14 mouse cellular contexts compared by ENCODE assay signal in genomic region chr11:92134891-92135590, GRCm38 (mm10).
DNase-seq lines count a peak whose midpoint lies in the region; ATAC-seq and TF ChIP-seq lines count a peak whose summit lies in the region.
"Had no signal": no experiment of that assay in that cellular context is flagged by ENCODE, and none has a peak within 500 bp of the region (broad histone marks: within the 10 kb centered on the region; RNA-seq: fewer than 3 reads in every experiment).

No protein-coding gene starts in this region.

- no peaks in the 10 kb centered on the region for H3K27me3 ChIP-seq in forebrain, embryonic 10.5 days (ENCODE audit: poor library complexity, severe bottlenecking)
- no peaks in the 10 kb centered on the region for H3K27me3 ChIP-seq in forebrain, postnatal 0 days (ENCODE audit: insufficient read depth, low read length)
- no peaks in the 10 kb centered on the region for H3K27me3 ChIP-seq in forebrain, embryonic 15.5 days
- H3K27me3 ChIP-seq in hindbrain, postnatal 0 days (ENCODE audit: insufficient read depth, low read length), result no peaks in the 10 kb centered on the region
- H3K27me3 ChIP-seq: liver, embryonic 13.5 days; megakaryocyte, embryonic 14.5 days; Patski had no signal

- no peak overlapping the region for H3K4me3 ChIP-seq in forebrain, embryonic 10.5 days
- no peak overlapping the region for H3K4me3 ChIP-seq in forebrain, postnatal 0 days (ENCODE audit: low read depth, low read length)
- no peak overlapping the region for H3K4me3 ChIP-seq in forebrain, embryonic 15.5 days
- no peak overlapping the region for H3K4me3 ChIP-seq in hindbrain, postnatal 0 days (ENCODE audit: low read length)
- H3K4me3 ChIP-seq: heart, adult 2 months; liver, embryonic 13.5 days; megakaryocyte, embryonic 14.5 days had no signal

- H3K9ac ChIP-seq in forebrain, postnatal 0 days, result no peak overlapping the region
- H3K9ac ChIP-seq in forebrain, embryonic 15.5 days (replicated peaks), result no peak overlapping the region
- no peak overlapping the region for H3K9ac ChIP-seq in hindbrain, postnatal 0 days (replicated peaks; ENCODE audit: low read length)
- H3K9ac ChIP-seq: liver, embryonic 13.5 days had no signal

- 56% methylated on average over 3 of the region's 3 CpGs for WGBS in forebrain, embryonic 10.5 days
- 23% methylated on average over 3 of the region's 3 CpGs for WGBS in forebrain, postnatal 0 days
- WGBS in forebrain, embryonic 15.5 days, result 14% methylated on average over 3 of the region's 3 CpGs
- 6% methylated on average over 3 of the region's 3 CpGs for WGBS in hindbrain, postnatal 0 days

- no peak for TF ChIP-seq CTCF in forebrain, postnatal 0 days (IDR thresholded peaks at IDR 0.05; ENCODE audit: low read depth)
- no peak for TF ChIP-seq CTCF in hindbrain, postnatal 0 days (IDR thresholded peaks at IDR 0.05; ENCODE audit: low read depth)

- H3K27ac ChIP-seq in forebrain, embryonic 10.5 days, result 0 out of 2 replicates have a peak overlapping the region, but pooled peaks have one; percentile 11
- no peak overlapping the region for H3K27ac ChIP-seq in forebrain, postnatal 0 days (ENCODE audit: low read depth, low read length)
- no peak overlapping the region for H3K27ac ChIP-seq in forebrain, embryonic 15.5 days (replicated peaks)
- no peak overlapping the region for H3K27ac ChIP-seq in hindbrain, postnatal 0 days
- H3K27ac ChIP-seq: heart, adult 2 months; liver, embryonic 13.5 days had no signal

- H3K4me2 ChIP-seq in forebrain, postnatal 0 days (ENCODE audit: low read depth), result no peak overlapping the region
- no peak overlapping the region for H3K4me2 ChIP-seq in forebrain, embryonic 15.5 days (replicated peaks)
- H3K4me2 ChIP-seq in hindbrain, postnatal 0 days (ENCODE audit: low read depth, low read length), result no peak overlapping the region
- H3K4me2 ChIP-seq: liver, embryonic 13.5 days had no signal

- intact Hi-C loops in gastrocnemius, postnatal 14 days (cut with DNase I; ENCODE audit: low total_unique reads), result no loop called here

- H3K9me3 ChIP-seq in forebrain, embryonic 10.5 days, result no peaks in the 10 kb centered on the region
- no peaks in the 10 kb centered on the region for H3K9me3 ChIP-seq in forebrain, postnatal 0 days (ENCODE audit: low read length)
- H3K9me3 ChIP-seq in forebrain, embryonic 15.5 days, result no peaks in the 10 kb centered on the region
- H3K9me3 ChIP-seq in hindbrain, postnatal 0 days (ENCODE audit: low read length), result no peaks in the 10 kb centered on the region
- H3K9me3 ChIP-seq: liver, embryonic 13.5 days had no signal

- ATAC-seq in forebrain, postnatal 0 days, result no peak
- ATAC-seq in forebrain, embryonic 15.5 days (replicated peaks), result peak; percentile 82
- no peak for ATAC-seq in hindbrain, postnatal 0 days
- ATAC-seq: inflammation-experienced regulatory T-cells, adult 6 months; Patski had no signal

- H3K4me1 ChIP-seq in forebrain, embryonic 10.5 days, result peaks cover 10% of the 10 kb centered on the region
- no peaks in the 10 kb centered on the region for H3K4me1 ChIP-seq in forebrain, postnatal 0 days (ENCODE audit: insufficient read depth)
- 0 out of 2 replicates have a peak, but pooled peaks cover 8% of the 10 kb centered on the region for H3K4me1 ChIP-seq in forebrain, embryonic 15.5 days
- H3K4me1 ChIP-seq in hindbrain, postnatal 0 days (ENCODE audit: insufficient read depth, low read length), result no peaks in the 10 kb centered on the region
- H3K4me1 ChIP-seq: liver, embryonic 13.5 days; megakaryocyte, embryonic 14.5 days had no signal

- H3K36me3 ChIP-seq in forebrain, embryonic 10.5 days (replicated peaks), result no peaks in the 10 kb centered on the region
- no peaks in the 10 kb centered on the region for H3K36me3 ChIP-seq in forebrain, postnatal 0 days (ENCODE audit: insufficient read depth)
- no peaks in the 10 kb centered on the region for H3K36me3 ChIP-seq in forebrain, embryonic 15.5 days
- H3K36me3 ChIP-seq in hindbrain, postnatal 0 days (ENCODE audit: insufficient read depth, low read length), result no peaks in the 10 kb centered on the region
- H3K36me3 ChIP-seq: liver, embryonic 13.5 days had no signal

- DNase-seq in forebrain, embryonic 10.5 days (ENCODE audit: extremely low spot score, low spot score), result no peak
- no peak for DNase-seq in forebrain, postnatal 0 days
- peak; percentile 31 for DNase-seq in embryo, embryonic 10 days (ENCODE audit: low spot score)
- peak; percentile 2 for DNase-seq in hindbrain, postnatal 0 days (ENCODE audit: low spot score)
- DNase-seq in retina, embryonic 14.5 days (ENCODE audit: low spot score), result no peak
- no peak for DNase-seq in gastrocnemius, postnatal 14 days
- DNase-seq in cerebellum, adult 8-10 months, result no peak
- DNase-seq: cerebellum, adult 11-12 months; heart, adult 2 months; liver, embryonic 13.5 days had no signal

Comparison
In these comparisons a context has a peak if more than half of its experiments do, and no peak if none do; other contexts are left out.
1. DNase-seq: peak in embryo, embryonic 10 days (single experiment) and hindbrain, postnatal 0 days (single experiment); none in forebrain, embryonic 10.5 days (single experiment), forebrain, postnatal 0 days (single experiment), retina, embryonic 14.5 days (single experiment), gastrocnemius, postnatal 14 days (single experiment) and cerebellum, adult 8-10 months (single experiment).